Mouse (Mus musculus): ENCODE measurements around the gene Glod4.

DNA sequence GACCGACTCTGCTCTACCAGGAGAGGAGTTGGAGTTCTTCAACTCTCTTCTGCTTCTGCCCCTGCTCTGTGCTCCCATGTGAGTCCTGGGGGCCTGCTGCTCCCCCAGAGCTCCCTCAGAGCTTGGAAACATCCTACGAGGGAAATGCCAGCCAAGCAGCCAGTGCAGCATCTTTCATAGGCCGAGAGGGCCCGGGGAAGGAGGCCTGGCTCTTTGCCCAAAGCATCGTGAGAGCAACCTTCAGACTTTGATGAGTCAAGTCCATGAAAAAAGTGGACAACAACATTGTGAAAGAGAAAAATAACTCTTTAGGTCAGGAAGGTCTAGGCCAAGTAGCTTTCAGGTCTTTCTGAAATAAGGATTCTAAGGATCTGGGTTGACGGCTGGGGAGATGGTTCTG is 153.7 kb downstream of the Glod4 start:
- TF ChIP-seq CTCF (IDR thresholded peaks at IDR 0.05; ENCODE audit: low read depth) (no peak), EP300 (optimal IDR thresholded peaks at IDR 0.05) (no peak)
